Mouse (Mus musculus) midbrain, postnatal 0 days (tissue): Measurements from ENCODE around the gene Mycbp. TPM values are rescaled to one million over a fixed set of nuclear protein-coding genes. Genes with fewer than 3 reads are reported as not detected.

Experiments
- ATAC-seq: fragments of 200-750 bp; cut with Nextera tagmentation; 2 replicates; pipeline ENCODE4 v1.8.0; 2017; ENCODE audit warnings: moderate number of reproducible peaks, mild to moderate bottlenecking, moderate TSS enrichment, moderate library complexity; ENCODE audit not compliant: low FRiP score
- DNase-seq: peaks from one replicate; pipeline ENCODE4 v3.0.0-alpha.2; 2015; ENCODE audit warnings: low spot score
- H3K27ac ChIP-seq: fragments of 300-500 bp; sonication (generic); 2 replicates; pipeline ENCODE4 v1.5.1; 2014; ENCODE audit warnings: low read depth, mild to moderate bottlenecking, low read length, mixed read lengths
- H3K27me3 ChIP-seq: fragments of 300-500 bp; sonication (generic); 2 replicates; pipeline ENCODE4 v1.6.1; 2014; ENCODE audit warnings: low read length, control low read depth, mixed read lengths; ENCODE audit not compliant: insufficient read depth
- H3K36me3 ChIP-seq: fragments of 300-500 bp; sonication (generic); 2 replicates; pipeline ENCODE4 v1.6.1; 2014; ENCODE audit warnings: low read length, control low read depth, mixed read lengths; ENCODE audit not compliant: insufficient read depth
- H3K4me1 ChIP-seq: fragments of 300-500 bp; sonication (generic); 2 replicates; pipeline ENCODE4 v1.6.1; 2014; ENCODE audit warnings: mild to moderate bottlenecking, control low read depth, antibody characterized with exemption, low read length, mixed read lengths; ENCODE audit not compliant: insufficient read depth
- H3K4me2 ChIP-seq: fragments of 300-500 bp; sonication (generic); 2 replicates; pipeline ENCODE4 v1.6.1; 2014; ENCODE audit warnings: low read depth, mild to moderate bottlenecking, low read length, mixed read lengths; ENCODE audit not compliant: poor library complexity, severe bottlenecking
- H3K4me3 ChIP-seq: fragments of 300-500 bp; sonication (generic); 2 replicates; pipeline ENCODE4 v1.5.1; 2014; ENCODE audit warnings: low read depth, mild to moderate bottlenecking, low read length, moderate library complexity
- H3K9ac ChIP-seq: fragments of 300-500 bp; sonication (generic); replicated peaks from 2 replicates; pipeline ENCODE4 v1.6.1; 2014; ENCODE audit warnings: mild to moderate bottlenecking, low read length, moderate library complexity, mixed read lengths; ENCODE audit not compliant: poor library complexity, severe bottlenecking
- H3K9me3 ChIP-seq: fragments of 300-500 bp; sonication (generic); 2 replicates; pipeline ENCODE4 v1.6.1; 2016; ENCODE audit warnings: low read length, control low read depth
- CTCF ChIP-seq: IDR thresholded peaks from 2 replicates; pipeline ENCODE4 v1.5.1; 2016; ENCODE audit warnings: antibody characterized with exemption, mild to moderate bottlenecking
- WGBS: fragments of 180-500 bp; shearing (Covaris S2); extraction: QIAGEN DNeasy Blood & Tissue Kit; methylation state at CpG from one replicate; pipeline ENCODE4 v1.1.7; 2014; 5-methylcytosine and 5-hydroxymethylcytosine counted together
- polyA plus RNA-seq: library from polyadenylated mRNA; unstranded; fragments of >200 nt; fragmentation: Nextera tagmentation; extraction: Ambion mirVana; gene quantifications from 2 replicates; pipeline ENCODE4 v1.2.1, GENCODE M21; 2015
- total RNA-seq: library from RNA; depleted of rRNA; stranded (reverse); fragments of >200 nt; gene quantifications from 2 replicates; pipeline ENCODE4 v1.2.3, GENCODE M21; 2014; rRNA removed

Gene Mycbp
- 6.7 and 6.8 TPM in 2 replicates for total RNA-seq
- 34.9 and 46.6 TPM in 2 replicates for polyA plus RNA-seq

DNA sequence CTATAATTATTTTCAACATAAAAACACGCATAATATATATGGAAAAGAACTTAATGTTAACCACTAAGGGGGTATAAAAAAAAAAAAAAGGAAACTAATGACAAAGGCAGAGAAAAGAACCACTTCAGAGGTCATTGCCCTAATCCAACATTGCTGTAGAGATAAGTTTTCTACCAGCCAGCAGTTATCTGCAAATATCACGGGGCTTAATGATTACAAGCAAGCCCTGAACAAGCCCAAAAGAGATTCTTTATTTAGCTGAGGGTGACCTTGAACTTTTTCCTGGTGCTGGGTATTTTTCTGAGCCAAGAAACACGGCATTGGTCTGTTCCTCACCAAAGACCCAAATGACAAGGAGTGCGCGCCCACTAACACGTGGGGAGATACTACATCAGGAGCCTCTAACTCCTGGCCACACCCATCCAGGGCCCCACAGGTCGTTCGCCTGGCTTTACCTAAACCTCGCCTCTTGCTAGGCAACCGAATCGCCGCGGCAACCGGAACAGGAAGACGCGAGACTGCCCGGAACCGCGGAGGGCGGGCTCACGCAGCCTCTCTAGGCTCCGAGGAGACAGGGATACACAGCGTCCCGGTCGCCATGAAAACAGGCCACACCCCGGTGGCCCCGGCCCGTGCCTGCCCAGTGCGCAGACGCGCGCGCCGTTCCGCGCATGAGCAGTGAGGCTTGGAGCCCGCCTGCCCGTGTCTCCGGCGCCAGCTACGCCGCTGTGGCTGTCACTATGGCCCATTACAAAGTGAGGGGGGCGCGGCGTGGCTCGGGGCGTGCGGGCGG, at the start of gene Mycbp:
Gene Mycbp (plus strand): TSS at position 500 of the 793 bp plus-strand sequence.
- TF ChIP-seq CTCF, result no peak
- DNase-seq, result peak; percentile 98
- ATAC-seq, result peak; percentile 100
- H3K9ac ChIP-seq, result peak within 1 kb of the TSS; percentile 66
- H3K9me3 ChIP-seq, result no peaks in the 10 kb centered on the region
- H3K4me3 ChIP-seq, result peak within 1 kb of the TSS; percentile 67
- H3K27ac ChIP-seq, result peak within 1 kb of the TSS; percentile 40
- 0 out of 2 replicates have a peak, but pooled peaks cover 2% of the 10 kb centered on the region for H3K4me1 ChIP-seq
- no peaks in the 10 kb centered on the region for H3K27me3 ChIP-seq
- WGBS, result 1% methylated on average over 40 of the region's 49 CpGs
- no peaks in the 10 kb centered on the region for H3K36me3 ChIP-seq
- peak within 1 kb of the TSS; percentile 87 for H3K4me2 ChIP-seq

DNA sequence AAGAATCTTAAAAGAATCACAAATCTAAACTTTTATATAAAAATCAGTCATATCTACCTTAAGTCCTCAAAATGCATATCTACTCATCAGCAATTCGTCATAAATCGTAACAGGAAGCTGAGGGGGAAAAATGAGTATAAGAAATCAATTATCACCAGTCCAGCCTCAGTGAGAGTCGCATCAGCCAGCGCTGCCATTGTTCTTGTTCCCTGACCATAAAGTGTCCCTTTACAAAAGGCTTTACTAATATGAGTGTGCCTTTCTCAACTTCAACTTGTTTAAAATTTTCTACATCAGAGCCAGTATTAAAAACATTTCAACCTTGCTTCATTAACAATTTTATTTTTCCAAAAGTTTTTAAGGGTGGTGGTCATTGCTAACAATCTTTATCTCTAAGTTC, 47.7 kb upstream of the Mycbp start:
- no peak overlapping the region for H3K27ac ChIP-seq
- no peaks in the 10 kb centered on the region for H3K36me3 ChIP-seq
- DNase-seq (no peak), ATAC-seq (no peak)
- no peak overlapping the region for H3K9ac ChIP-seq
- no peak overlapping the region for H3K4me3 ChIP-seq
- H3K9me3 ChIP-seq, result no peaks in the 10 kb centered on the region
- H3K27me3 ChIP-seq, result no peaks in the 10 kb centered on the region
- no peak for TF ChIP-seq CTCF
- H3K4me2 ChIP-seq, result no peak overlapping the region
- 57% methylated on average over 4 of the region's 4 CpGs for WGBS
- H3K4me1 ChIP-seq, result no peaks in the 10 kb centered on the region

DNA sequence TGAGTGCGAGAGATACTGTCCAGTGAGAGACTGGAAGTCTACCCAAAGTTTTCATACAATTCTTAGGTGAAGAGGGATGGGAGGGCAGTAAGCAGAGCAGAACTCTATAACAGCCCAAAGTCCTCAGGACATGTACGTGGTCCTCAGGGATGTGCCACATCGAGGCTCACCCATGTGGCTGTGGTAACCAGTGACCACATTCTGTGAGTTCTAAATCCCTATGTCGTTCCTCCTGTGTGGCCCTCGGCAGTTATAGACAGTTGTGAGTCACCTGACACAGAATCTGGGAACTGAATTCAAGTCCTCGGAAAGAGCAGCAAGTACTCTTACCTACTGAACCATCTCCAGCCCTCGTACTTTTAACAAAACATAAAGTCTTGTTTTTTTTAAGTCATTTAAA, 46.5 kb upstream of the Mycbp start:
- 84% methylated on average over 7 of the region's 7 CpGs for WGBS
- ATAC-seq, result no peak

DNA sequence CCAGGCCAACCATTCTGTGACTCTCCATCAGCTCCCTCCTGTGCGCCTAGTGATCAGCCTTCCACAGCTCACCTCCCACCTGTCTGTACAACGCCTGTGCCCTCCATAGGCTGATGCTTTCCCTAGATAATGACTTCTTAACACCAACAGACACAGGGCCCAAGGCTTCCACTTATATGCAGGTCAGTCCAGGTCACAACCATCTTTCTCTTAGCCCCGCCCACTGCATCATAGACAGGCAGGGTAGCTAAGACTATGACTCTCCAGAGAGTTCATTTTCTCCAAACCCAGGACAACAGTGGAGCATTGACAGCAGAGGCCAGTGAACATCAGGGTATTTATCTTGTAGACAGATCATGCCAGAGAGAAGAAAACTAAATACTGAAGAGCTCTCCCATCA, 45.3 kb upstream of the Mycbp start, which contains the start of gene 4933427I04Rik:
Gene 4933427I04Rik (plus strand): TSS at position 301 of the 400 bp plus-strand sequence.
- Histone ChIP-seq H3K27me3 (no peaks in the 10 kb centered on the region), H3K9ac (no peak within 1 kb of the TSS), H3K9me3 (no peaks in the 10 kb centered on the region), H3K36me3 (no peaks in the 10 kb centered on the region), H3K27ac (no peak within 1 kb of the TSS), H3K4me2 (no peak within 1 kb of the TSS), H3K4me3 (no peak within 1 kb of the TSS), H3K4me1 (no peaks in the 10 kb centered on the region)
- no peak for ATAC-seq
- no peak for DNase-seq
- no peak for TF ChIP-seq CTCF
- 83% methylated on average over 3 of the region's 3 CpGs for WGBS

More for the DNA sequence above, 46.5 kb upstream of the Mycbp start:
- H3K27ac ChIP-seq, result no peak overlapping the region
- no peaks in the 10 kb centered on the region for H3K4me1 ChIP-seq
- H3K4me2 ChIP-seq, result no peak overlapping the region
- TF ChIP-seq CTCF, result no peak
- no peak overlapping the region for H3K9ac ChIP-seq
- no peak for DNase-seq
- H3K27me3 ChIP-seq, result no peaks in the 10 kb centered on the region
- no peaks in the 10 kb centered on the region for H3K36me3 ChIP-seq
- H3K9me3 ChIP-seq, result no peaks in the 10 kb centered on the region
- H3K4me3 ChIP-seq, result no peak overlapping the region

DNA sequence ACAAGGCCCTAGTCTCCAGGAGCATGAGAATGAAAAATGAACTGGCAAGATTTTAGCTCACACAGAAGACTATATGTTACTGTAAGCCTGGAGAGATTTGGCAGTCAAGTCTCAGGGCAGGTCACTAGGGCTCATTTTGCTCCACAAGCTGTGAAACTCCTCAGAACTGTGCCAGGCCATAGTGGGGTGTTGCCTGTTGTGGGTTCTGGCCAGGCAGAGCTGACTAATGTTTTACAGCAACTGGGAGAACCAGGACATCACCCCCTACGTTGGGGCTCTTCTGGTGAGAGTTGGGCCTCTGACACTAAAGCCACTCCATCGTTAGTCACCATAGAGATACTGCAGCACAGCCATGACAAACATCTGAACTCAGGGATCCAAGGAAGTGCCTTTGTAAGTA, 44.8 kb upstream of the Mycbp start:
- WGBS, result 62% methylated on average over 2 of the region's 2 CpGs
- no peak overlapping the region for H3K4me3 ChIP-seq
- no peaks in the 10 kb centered on the region for H3K9me3 ChIP-seq
- no peak overlapping the region for H3K9ac ChIP-seq
- DNase-seq, result no peak
- no peaks in the 10 kb centered on the region for H3K27me3 ChIP-seq
- H3K36me3 ChIP-seq, result no peaks in the 10 kb centered on the region
- no peak for TF ChIP-seq CTCF
- no peaks in the 10 kb centered on the region for H3K4me1 ChIP-seq
- no peak overlapping the region for H3K4me2 ChIP-seq
- H3K27ac ChIP-seq, result no peak overlapping the region
- ATAC-seq, result no peak

DNA sequence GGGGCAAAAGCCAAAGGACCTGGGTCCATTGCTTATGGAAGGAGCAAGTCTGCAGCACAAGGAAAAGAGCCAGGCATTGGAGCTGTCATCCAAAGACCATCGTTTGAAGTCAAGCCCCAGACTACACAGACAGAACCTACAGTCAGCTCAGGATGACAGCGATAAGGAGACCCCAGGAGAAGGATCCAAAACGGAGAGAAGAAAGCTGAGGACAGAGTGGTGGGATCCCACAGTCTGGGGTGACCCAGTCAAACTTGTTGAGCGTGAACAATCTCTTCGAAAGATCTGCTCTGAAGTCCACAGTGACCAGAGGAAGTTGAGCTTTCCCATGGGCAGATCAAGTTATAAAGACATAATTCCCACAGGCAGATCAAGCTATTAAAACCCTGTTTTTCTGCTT, 44.0 kb upstream of the Mycbp start:
- no peak overlapping the region for H3K4me2 ChIP-seq
- no peaks in the 10 kb centered on the region for H3K9me3 ChIP-seq
- no peak overlapping the region for H3K9ac ChIP-seq
- no peaks in the 10 kb centered on the region for H3K4me1 ChIP-seq
- H3K4me3 ChIP-seq, result no peak overlapping the region
- no peak overlapping the region for H3K27ac ChIP-seq
- TF ChIP-seq CTCF, result no peak
- 75% methylated on average over 5 of the region's 5 CpGs for WGBS
- H3K36me3 ChIP-seq, result no peaks in the 10 kb centered on the region
- ATAC-seq (no peak), DNase-seq (no peak)
- H3K27me3 ChIP-seq, result no peaks in the 10 kb centered on the region
